Mouse (Mus musculus) heart, postnatal 0 days (tissue): Measurements from ENCODE around the gene Pcnx2.

ENCODE experiments used
- CTCF ChIP-seq: IDR thresholded peaks from 2 replicates; pipeline ENCODE4 v1.5.1; 2016; ENCODE audit warnings: antibody characterized with exemption, control low read depth, low read depth
- EP300 ChIP-seq: IDR thresholded peaks from 2 replicates; pipeline ENCODE4 v1.6.1; 2016; ENCODE audit warnings: antibody characterized with exemption, low read depth

DNA sequence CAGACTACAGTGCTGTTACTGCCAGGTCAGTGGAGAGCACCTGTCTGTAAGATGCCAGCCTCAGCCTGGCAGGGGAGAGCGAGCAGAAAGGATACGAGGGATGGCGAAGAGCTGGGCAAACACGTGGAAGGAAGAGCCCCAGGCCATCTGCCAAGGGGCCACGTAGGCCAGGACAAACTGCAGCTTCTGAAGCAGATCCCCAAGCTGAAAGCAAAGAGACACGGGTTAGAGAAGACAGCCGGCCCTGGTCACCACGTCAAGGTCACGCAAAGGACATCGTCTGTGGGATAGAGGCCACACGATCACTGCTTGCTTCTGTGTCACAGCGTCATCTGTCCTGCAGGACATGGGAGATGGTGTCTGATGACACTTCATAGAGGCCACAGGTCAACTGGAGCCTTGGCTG, 90.2 kb downstream of the Pcnx2 start:
- TF ChIP-seq CTCF (no peak), EP300 (no peak)
